Mouse (Mus musculus) thymus, postnatal 4 days (tissue): ENCODE measurements around the gene Nlgn2.

Experiments
- DNase-seq: peaks from one replicate; pipeline ENCODE4 v3.0.0; 2021

Nlgn2 gene

GRCm38 (mm10) chr11:69789431-69789830 is 48.2 kb downstream of the Nlgn2 start:
- DNase-seq: no peak

GRCm38 (mm10) chr11:69787306-69787705 is 50.3 kb downstream of the Nlgn2 start:
- DNase-seq: no peak

GRCm38 (mm10) chr11:69784793-69785272 is 52.8 kb downstream of the Nlgn2 start:
- DNase-seq: no peak

- no peak for DNase-seq
These were observed 55.8 kb downstream of the Nlgn2 start for GRCm38 (mm10) chr11:69781828-69782227.

- DNase-seq: no peak
These were observed 58.6 kb downstream of the Nlgn2 start for GRCm38 (mm10) chr11:69778985-69779384.

GRCm38 (mm10) chr11:69778258-69778982 is 59.2 kb downstream of the Nlgn2 start:
- no peak for DNase-seq

GRCm38 (mm10) chr11:69777504-69778257 is 59.9 kb downstream of the Nlgn2 start:
- no peak for DNase-seq

- no peak for DNase-seq
These were observed 61.1 kb downstream of the Nlgn2 start for GRCm38 (mm10) chr11:69776488-69776887.

GRCm38 (mm10) chr11:69775716-69776115 is 61.9 kb downstream of the Nlgn2 start:
- DNase-seq: no peak

GRCm38 (mm10) chr11:69774961-69775360 is 62.6 kb downstream of the Nlgn2 start:
- DNase-seq: no peak
